Mouse (Mus musculus) lung, postnatal 0 days (tissue): Measurements from ENCODE around the gene Sncg.

ENCODE experiments used
- CTCF ChIP-seq: IDR thresholded peaks from 2 replicates; pipeline ENCODE4 v1.5.1; 2016; ENCODE audit warnings: antibody characterized with exemption, mild to moderate bottlenecking
- EP300 ChIP-seq: IDR thresholded peaks from 2 replicates; pipeline ENCODE4 v1.6.1; 2016; ENCODE audit warnings: antibody characterized with exemption, mild to moderate bottlenecking, control low read depth

GRCm38 (mm10) chr14:34371763-34372162, 2.8 kb downstream of the Sncg start:
- TF ChIP-seq CTCF (no peak), EP300 (no peak)
